Mouse (Mus musculus): ENCODE data around the gene Tomm40l.

DNA sequence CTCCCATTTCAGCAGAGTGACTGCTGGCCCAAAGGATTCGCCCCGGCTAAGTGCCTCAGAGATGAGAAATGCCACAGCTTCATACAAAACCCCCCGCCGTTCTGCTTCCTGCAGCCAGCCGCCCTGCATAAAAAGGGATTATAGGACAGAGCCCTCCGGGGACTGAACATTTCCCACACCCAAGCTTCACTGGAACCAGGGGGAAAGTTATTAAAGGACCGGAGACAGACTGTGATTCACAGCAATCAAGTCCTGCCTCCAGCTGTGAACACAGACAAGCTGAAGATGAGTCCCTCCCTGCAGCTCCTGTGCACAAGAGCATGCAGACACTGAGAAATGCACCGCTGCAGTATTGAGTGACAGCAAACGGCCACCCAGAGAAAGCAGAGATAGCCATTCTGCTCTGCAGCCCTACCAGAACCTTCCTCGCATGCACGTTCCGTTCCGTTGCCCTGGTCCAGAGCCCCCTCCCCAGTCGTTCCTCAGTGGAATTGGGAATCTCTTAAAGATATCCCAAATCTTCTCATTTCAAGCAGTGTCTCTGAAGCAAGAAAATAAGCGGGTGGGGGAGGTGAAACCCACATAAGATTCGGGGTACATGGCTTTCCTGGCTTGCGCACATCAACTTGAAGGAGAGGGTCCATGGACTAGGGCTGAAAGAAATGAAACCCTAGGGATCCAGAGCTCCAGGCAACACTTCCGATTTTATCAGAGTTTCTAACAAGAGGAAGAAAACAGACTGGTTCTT, 29.0 kb downstream of the Tomm40l start:
- TF ChIP-seq CTCF (conservative IDR thresholded peaks at IDR 0.05; ENCODE audit: insufficient read depth, insufficient read length, low read depth, low read length) (no peak), POLR2A (IDR thresholded peaks at IDR 0.05; ENCODE audit: low read depth, low read length) (no peak)

Measured in kidney, adult 2 months (tissue).